7 mouse cellular contexts compared by ENCODE assay signal in genomic region chr11:96982859-96983258, GRCm38 (mm10). TPM values are rescaled to one million over a fixed set of nuclear protein-coding genes. Genes with fewer than 3 reads are reported as not detected.
DNase-seq lines count a peak whose midpoint lies in the region; ATAC-seq and TF ChIP-seq lines count a peak whose summit lies in the region.

Gene Sp2 (minus strand): TSS chr11:96982959.

- ATAC-seq in liver, embryonic 11.5 days (replicated peaks; ENCODE audit: low FRiP score), result no peak
- no peak for ATAC-seq in limb, embryonic 14.5 days (ENCODE audit: low FRiP score, low read depth)

- H3K27me3 ChIP-seq in liver, embryonic 11.5 days (replicated peaks; ENCODE audit: control insufficient read depth, insufficient read depth, low read length), result peaks cover 40% of the 10 kb centered on the region
- H3K27me3 ChIP-seq in limb, embryonic 14.5 days (ENCODE audit: control insufficient read depth, insufficient read depth, low read length), result no peaks in the 10 kb centered on the region

- no peak within 1 kb of the TSS for H3K9ac ChIP-seq in liver, embryonic 11.5 days (ENCODE audit: low read depth, low read length)
- no peak within 1 kb of the TSS for H3K9ac ChIP-seq in limb, embryonic 14.5 days (ENCODE audit: low read depth, low read length, severe bottlenecking)

- no peak for DNase-seq in liver, embryonic 11.5 days (ENCODE audit: low spot score)
- DNase-seq in liver, result no peak
- DNase-seq in gastrocnemius, postnatal 14 days, result no peak
- no peak for DNase-seq in limb, embryonic 14.5 days (ENCODE audit: low spot score)
- DNase-seq in embryo, embryonic 9.5 days (ENCODE audit: extremely low spot score), result no peak
- no peak for DNase-seq in cerebellum, postnatal 4 days (ENCODE audit: low spot score in 2 of 2)

- TF ChIP-seq CTCF in bone marrow, adult 2 months (IDR thresholded peaks at IDR 0.05; ENCODE audit: control insufficient read depth, insufficient read depth, low read length), result no peak

- H3K36me3 ChIP-seq in liver, embryonic 11.5 days (ENCODE audit: control insufficient read depth, insufficient read depth, low read length), result no peaks in the 10 kb centered on the region
- no peaks in the 10 kb centered on the region for H3K36me3 ChIP-seq in limb, embryonic 14.5 days (ENCODE audit: control insufficient read depth, insufficient read depth, low read length)

- H3K4me2 ChIP-seq in liver, embryonic 11.5 days, result peak within 1 kb of the TSS; percentile 14; the same call in 1 of the 2 replicates
- no peak within 1 kb of the TSS for H3K4me2 ChIP-seq in limb, embryonic 14.5 days (replicated peaks; ENCODE audit: low read depth, low read length, severe bottlenecking)

- 76% methylated on average over 7 of the region's 7 CpGs for WGBS in liver, embryonic 11.5 days
- WGBS in bone marrow, adult 2 months, result 76% methylated on average over 7 of the region's 7 CpGs
- 62% methylated on average over 7 of the region's 7 CpGs for WGBS in limb, embryonic 14.5 days

- intact Hi-C loops in gastrocnemius, postnatal 14 days (cut with DNase I; ENCODE audit: low total_unique reads), result no loop called here

- TF ChIP-seq POLR2A in bone marrow, adult 2 months (IDR thresholded peaks at IDR 0.05; ENCODE audit: borderline replicate concordance, control insufficient read depth, low read depth, low read length), result no peak
- no peak for TF ChIP-seq POLR2A in limb, embryonic 14.5 days (IDR thresholded peaks at IDR 0.05; ENCODE audit: borderline replicate concordance, extremely low read depth, insufficient read depth, insufficient read length)

- no peaks in the 10 kb centered on the region for H3K9me3 ChIP-seq in liver, embryonic 11.5 days (ENCODE audit: control insufficient read depth, low read length)
- no peaks in the 10 kb centered on the region for H3K9me3 ChIP-seq in limb, embryonic 14.5 days (ENCODE audit: control insufficient read depth, low read length)

- H3K27ac ChIP-seq in liver, embryonic 11.5 days (ENCODE audit: low read depth, low read length), result no peak within 1 kb of the TSS
- H3K27ac ChIP-seq in bone marrow, adult 2 months (ENCODE audit: control insufficient read depth, insufficient read depth, low read depth, low read length, poor library complexity), result no peak within 1 kb of the TSS
- no peak within 1 kb of the TSS for H3K27ac ChIP-seq in limb, embryonic 14.5 days (replicated peaks; ENCODE audit: low read depth, low read length)

- H3K4me3 ChIP-seq in liver, embryonic 11.5 days (ENCODE audit: low read depth, low read length), result no peak within 1 kb of the TSS
- H3K4me3 ChIP-seq in bone marrow, adult 2 months (replicated peaks; ENCODE audit: control insufficient read depth, low read depth, low read length), result no peak within 1 kb of the TSS
- no peak within 1 kb of the TSS for H3K4me3 ChIP-seq in limb, embryonic 14.5 days (replicated peaks; ENCODE audit: low read length)

- H3K4me1 ChIP-seq in liver, embryonic 11.5 days (replicated peaks; ENCODE audit: control insufficient read depth, insufficient read depth, low read length), result peaks cover 17% of the 10 kb centered on the region
- peaks cover 2% of the 10 kb centered on the region; the same call in 1 of the 2 replicates for H3K4me1 ChIP-seq in bone marrow, adult 2 months (ENCODE audit: control insufficient read depth, insufficient read depth, low read length)
- H3K4me1 ChIP-seq in limb, embryonic 14.5 days (ENCODE audit: control insufficient read depth, insufficient read depth, low read length), result peaks cover 33% of the 10 kb centered on the region

RNA-seq across cellular contexts. Expression of gene Sp2, which starts in this region (rescaled TPM):
- 18.3 and 18.9 TPM in 2 replicates for polyA plus RNA-seq in liver, embryonic 11.5 days (2014; fragmentation: Nextera tagmentation; extraction: Ambion mirVana)
- polyA plus RNA-seq in bone marrow, adult 2 months (2011; ENCODE audit: insufficient read depth, insufficient read length, low replicate concordance, missing spikeins), result 14.6 and 16.9 TPM in 2 replicates
- 10 to 100 TPM; 13.1 to 13.6 TPM for total RNA-seq in gastrocnemius, postnatal 14 days (2021)
- polyA plus RNA-seq in limb, embryonic 14.5 days (2012; rRNA removed), result 16.0 and 22.3 TPM in 2 replicates
- polyA plus RNA-seq in limb, embryonic 14.5 days (2014; fragmentation: Nextera tagmentation; extraction: Ambion mirVana), result 17.1 and 18.7 TPM in 2 replicates
